Comparison of ENCODE assay signal across 1 mouse cellular context in the genomic region with DNA sequence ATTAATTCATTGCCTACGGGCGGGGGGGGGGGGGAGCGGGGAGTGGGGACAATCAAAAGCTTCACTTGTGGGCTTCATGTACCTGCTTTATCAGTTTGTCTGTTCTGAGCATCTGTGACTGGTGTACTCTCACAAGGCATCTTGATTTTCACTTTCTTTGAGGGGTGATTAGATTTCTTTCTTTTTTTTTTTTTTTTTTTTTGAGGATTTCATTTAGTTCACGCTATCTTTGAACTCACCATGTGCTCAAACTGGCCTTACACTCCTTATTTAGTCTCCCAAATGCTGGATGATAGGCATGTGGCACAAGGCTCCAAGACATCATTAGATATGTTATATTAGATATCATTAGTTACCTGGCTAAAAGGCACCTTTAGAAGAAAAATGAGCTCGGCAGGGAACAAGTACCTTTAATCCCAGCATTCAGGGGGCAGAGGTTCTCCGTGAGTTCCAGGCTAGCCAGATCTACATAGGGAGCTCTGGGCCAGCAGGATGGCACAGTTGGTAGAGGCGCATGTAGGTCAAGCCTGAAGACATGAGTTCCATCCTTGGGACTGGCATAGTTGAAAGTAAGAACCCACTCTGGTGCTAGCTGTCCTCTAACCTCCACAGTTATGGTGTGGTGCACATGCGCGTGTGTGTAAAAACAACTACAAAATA.
TF ChIP-seq lines count a peak whose summit lies in the region.

No protein-coding gene starts in this region.

TF ChIP-seq in CH12.LX, 34 proteins besides CTCF, POLR2A, EP300 and RAD21:
- no peak for TF ChIP-seq CHD2 (IDR thresholded peaks at IDR 0.05; ENCODE audit: low read length)
- TF ChIP-seq USF2 (conservative IDR thresholded peaks at IDR 0.05; ENCODE audit: low read depth, low read length): no peak
- TF ChIP-seq MEF2A (IDR thresholded peaks at IDR 0.05; ENCODE audit: borderline replicate concordance, low read depth, low read length): no peak
- no peak for TF ChIP-seq SMC3 (IDR thresholded peaks at IDR 0.05; ENCODE audit: low read depth, low read length)
- TF ChIP-seq NRF1 (IDR thresholded peaks at IDR 0.05; ENCODE audit: low read depth, low read length): no peak
- peak; percentile 62 for TF ChIP-seq ZNF384 (IDR thresholded peaks at IDR 0.05; ENCODE audit: low read depth, low read length)
- 0 out of 2 replicates have a peak, but pooled peaks have one; percentile 46 for TF ChIP-seq MYC (IDR thresholded peaks at IDR 0.05; ENCODE audit: low read depth, low read length)
- no peak for TF ChIP-seq TBP (conservative IDR thresholded peaks at IDR 0.05; ENCODE audit: low read depth, low read length)
TF ChIP-seq in CH12.LX: peak in this region for 2.
